Mouse (Mus musculus) adrenal gland, postnatal 14 days (tissue): ENCODE measurements around the gene Bicc1. TPM values are rescaled to one million over a fixed set of nuclear protein-coding genes. Genes with fewer than 3 reads are reported as not detected.

Experiments used
- DNase-seq: peaks from one replicate; pipeline ENCODE4 v3.0.0; 2021; ENCODE audit warnings: mixed read lengths
- total RNA-seq: library from RNA; stranded (reverse); gene quantifications from 2 replicates; pipeline ENCODE4 v1.2.3, GENCODE M21; 2021

Gene Bicc1
- total RNA-seq, 1 experiment from 2014 or later: 17.1 TPM

- DNase-seq: no peak
These were observed 214.4 kb downstream of the Bicc1 start for GRCm38 (mm10) chr10:70945076-70945475.

GRCm38 (mm10) chr10:70941623-70942022 is 217.9 kb downstream of the Bicc1 start:
- no peak for DNase-seq

GRCm38 (mm10) chr10:70939751-70940150 is 219.7 kb downstream of the Bicc1 start:
- peak; percentile 12 for DNase-seq

DNA sequence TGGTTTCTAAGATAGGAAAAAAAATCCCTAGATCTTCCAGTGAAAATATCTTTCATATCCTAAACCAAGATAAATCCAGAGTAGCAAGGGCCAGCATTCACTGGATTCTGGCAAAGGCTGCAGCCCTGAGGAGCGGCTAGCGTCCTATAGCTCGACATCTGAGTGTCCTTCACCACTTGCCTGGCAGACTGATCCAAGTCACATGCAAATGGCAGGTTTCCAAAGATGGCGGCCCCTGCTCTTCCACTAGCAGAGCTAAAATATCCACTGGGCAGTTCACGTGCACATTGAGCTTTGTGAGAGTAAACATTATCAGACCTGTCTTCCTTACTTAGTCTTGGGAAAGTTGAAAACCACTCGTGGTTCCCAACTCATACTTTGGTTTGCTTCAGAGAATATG is 222.1 kb downstream of the Bicc1 start:
- DNase-seq: no peak

DNA sequence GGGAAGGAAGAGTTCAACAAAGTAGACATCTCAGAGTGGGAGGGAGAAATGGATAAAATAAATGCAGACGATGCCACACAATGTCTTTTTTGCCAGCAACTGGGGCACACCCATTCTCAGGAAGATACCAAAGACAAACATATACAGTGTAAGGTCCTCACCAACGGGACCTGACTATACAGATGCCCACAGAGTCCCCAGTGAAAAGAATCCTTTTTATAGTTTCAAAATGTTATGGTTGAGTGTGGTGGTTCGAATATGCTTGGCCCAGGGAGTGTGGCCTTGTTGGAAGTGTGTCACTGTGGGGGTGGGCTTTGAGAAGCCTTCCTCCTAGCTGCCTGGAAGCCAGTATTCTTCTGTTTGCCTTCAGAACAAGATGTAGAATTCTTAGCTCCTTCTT is 223.5 kb downstream of the Bicc1 start:
- DNase-seq: no peak

DNA sequence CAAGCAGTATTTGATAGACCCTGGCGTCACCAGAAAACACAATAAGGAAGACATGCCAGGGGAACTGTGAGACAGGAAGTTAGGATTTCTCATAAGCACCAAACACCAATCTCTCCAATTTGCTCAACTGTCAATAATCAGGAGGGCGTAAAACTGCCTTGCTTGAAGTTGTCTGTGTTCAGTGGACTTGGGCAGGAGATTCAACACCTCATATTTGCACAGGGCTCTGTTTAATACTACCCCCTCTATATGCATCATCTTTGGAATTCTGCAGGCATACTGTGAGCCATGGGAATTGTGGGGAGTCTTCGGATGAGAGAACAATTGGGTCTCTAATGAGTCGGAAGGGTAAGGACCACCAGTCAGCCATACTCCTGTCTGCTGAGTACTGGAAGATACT is 233.4 kb downstream of the Bicc1 start:
- no peak for DNase-seq

DNA sequence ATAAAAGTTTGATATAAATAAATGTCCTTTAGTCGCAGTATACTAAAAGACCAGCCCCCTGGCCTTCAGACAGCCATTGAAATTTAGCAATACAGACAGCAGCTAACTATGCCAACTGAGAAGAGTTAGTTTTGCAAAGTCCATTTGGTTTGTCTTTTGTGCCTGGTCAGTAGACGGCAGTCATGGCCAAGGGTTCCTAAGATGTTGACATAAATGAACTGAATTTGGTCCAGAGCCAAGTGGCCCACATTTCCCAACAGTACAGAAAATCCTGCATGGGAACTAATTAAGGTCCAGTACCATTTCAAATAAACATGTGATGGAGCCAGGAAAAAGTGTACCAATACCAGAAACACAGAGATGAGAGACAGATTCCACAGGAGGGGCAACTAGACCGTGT is 235.2 kb downstream of the Bicc1 start:
- peak; percentile 51 for DNase-seq

- no peak for DNase-seq
These were observed 235.6 kb downstream of the Bicc1 start for GRCm38 (mm10) chr10:70923936-70924335.

DNA sequence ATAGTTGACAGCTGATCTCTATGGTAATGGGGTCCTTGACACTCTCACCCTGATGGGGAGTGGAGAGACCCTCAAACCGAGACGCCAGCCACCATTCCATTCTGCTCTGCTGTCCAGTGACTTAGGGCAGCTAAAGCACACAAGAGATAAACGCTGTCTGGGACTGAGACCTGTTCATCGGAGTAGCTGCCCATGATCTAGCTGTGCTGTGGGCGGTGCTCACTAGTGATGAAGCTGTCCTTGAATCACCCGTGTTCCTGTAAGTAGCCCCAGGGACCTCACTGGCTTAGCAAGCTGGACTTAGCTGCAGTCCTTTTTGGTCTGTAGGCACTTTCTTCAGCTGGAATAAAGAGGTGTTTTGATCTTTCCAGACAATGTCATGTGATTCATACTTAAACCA is 238.0 kb downstream of the Bicc1 start:
- no peak for DNase-seq

- no peak for DNase-seq
These were observed 239.6 kb downstream of the Bicc1 start for GRCm38 (mm10) chr10:70919851-70920250.

DNA sequence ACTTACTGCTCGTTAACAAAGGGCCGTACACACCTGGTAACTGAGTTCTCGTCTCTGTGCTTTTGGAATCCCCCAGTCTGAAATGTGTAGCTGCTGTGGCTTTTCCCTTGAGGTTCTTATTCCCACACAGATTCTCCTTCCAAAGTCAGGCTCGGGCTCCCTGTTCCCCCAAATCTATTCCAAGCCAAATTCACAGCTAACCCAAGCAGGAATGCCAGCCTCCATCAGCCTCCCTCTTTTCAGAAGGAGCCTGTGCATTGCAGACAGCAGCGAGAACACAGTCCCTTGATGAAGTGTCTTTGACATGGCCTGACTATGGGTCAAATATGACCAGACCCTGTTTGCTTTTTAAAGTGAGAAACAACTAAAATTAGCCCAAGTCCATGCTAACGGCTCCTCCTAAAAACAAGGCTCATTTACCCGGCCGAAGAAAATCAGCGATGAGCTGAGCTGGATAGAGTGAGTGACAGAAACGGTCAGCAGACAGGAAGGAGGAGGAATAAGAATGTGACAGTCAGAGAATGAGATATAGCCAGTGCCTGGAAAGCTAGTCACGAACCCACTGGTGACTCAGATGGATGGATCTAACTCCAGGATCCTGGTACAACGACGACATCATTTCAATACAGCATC is 240.4 kb downstream of the Bicc1 start:
- DNase-seq: no peak

- DNase-seq: no peak
These were observed 242.8 kb downstream of the Bicc1 start for GRCm38 (mm10) chr10:70916697-70917096.

GRCm38 (mm10) chr10:70915096-70915495 is 244.4 kb downstream of the Bicc1 start:
- DNase-seq: no peak

DNA sequence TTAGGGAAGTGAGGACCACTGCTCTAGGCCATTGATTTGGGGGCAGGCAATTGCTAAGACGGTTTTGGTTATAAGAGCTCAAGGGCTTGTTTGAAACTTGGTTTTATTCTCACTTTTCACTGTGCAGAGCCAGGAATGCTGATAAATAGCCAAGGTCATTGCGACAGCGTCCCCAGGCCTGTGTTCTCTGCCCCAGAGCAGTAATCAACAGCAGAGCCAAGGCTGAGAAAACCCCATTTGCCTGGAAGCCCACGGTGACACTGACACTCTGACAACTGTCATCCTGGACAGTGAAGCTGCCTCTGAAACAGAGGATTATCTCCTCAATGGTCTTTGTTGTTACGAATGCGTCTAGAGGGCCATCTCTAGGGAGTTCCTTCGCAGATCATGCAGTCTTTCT is 255.6 kb downstream of the Bicc1 start:
- DNase-seq: peak; percentile 62

DNA sequence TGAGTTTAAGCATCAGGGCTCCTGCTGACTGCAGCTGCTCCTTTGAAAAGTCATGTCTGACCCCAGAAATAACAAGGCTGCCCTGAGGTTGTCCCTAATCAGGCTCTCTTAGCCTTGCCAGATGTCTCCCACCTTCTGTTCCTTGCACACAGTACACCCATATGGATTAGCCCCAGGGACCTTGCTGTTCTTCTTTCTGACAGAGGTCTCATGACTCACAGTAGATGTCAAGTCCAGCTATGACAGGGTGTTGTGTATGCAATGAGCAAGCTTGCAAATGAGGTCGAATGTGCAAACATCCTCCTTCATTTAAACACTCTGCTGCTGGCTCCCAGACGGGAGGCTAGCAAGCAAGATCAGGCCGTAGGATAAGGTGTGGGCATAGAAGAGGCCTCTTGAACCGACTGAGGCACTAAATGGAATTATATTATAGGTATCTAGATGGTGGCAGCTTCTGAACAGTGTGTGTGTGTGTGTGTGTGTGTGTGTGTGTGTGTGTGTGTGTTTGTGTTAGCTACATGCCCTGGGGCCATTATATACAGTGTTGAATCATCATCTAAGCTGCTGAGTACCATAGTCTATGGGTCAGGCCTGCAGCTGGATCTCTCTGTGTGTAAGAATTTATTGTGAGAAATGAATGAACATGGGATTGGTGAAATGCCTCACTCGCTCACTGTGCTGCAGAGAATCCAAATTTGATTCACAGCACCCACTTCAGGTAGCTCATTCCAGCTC is 256.6 kb downstream of the Bicc1 start:
- DNase-seq: no peak

DNA sequence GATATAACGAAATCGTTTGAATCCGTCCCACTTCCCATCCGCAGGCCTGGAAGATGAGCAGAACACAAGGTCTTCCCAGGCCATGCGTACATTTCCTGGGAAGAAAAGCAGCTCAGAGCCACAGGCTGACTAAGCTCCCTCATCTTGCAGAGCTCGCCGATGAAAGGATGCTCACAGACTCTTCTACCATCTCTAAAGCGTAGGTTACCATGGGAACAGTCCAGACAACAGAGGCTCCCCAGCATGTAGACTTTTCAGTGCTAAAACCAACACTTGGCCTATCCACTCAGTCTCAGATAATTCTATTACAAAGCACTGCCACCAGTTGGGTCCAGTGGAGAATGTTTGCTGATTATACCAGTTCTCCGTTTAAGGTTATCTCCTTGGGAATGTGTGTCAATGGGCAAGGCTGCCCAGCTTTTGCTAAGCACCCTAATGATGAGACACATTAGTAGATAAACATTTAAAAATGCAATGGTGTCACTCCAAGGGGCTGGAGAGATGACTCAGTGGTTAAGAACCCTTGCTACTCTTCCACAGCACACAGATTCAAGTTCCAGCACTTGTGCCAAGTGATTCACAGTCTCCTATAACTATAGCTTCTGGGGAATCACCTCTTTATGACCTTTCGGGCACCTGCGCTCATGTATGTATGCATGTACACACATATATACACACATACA is 258.2 kb downstream of the Bicc1 start:
- no peak for DNase-seq

GRCm38 (mm10) chr10:70895891-70896290 is 263.6 kb downstream of the Bicc1 start:
- DNase-seq: no peak

DNA sequence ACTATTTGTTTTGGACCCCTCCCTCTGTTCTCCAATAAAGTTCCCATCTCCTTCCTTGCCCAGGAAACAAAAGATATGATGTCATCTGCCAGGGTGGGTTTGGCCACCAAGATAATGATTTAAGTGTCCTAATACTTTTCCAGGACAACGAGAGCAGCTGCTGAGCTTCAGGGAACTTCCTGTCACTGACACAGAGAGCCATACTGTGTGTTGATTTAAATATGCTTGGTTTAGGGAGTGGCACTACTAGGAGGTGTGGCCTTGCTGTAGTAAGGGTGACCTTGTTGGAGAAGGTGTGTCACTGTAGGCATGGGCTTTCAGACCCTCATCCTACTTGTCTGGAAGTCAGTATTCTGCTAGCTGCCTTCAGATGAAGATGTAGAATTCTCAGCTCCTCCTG is 281.5 kb downstream of the Bicc1 start:
- DNase-seq: no peak

GRCm38 (mm10) chr10:70877631-70878030 is 281.9 kb downstream of the Bicc1 start:
- DNase-seq: no peak

DNA sequence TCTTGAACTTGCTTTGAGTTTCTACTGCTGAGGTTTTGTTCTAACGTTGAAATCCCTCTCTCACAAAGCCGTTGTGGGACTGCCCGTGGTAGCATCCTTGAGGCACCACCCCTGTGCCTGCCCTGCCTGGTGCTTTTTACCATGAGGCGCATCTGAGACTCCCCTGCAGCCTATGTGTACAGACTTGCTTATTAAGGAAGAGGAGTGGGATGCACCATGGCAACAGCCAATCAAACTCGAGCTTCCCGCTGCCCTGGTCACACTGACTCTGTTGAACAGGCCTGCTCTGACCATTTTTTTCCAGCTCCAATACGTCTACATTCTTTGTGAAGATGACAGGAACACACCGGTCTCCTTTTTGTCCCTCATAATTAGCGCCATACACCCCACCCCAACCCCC is 283.0 kb downstream of the Bicc1 start:
- no peak for DNase-seq

- DNase-seq: peak; percentile 12
These were observed 283.4 kb downstream of the Bicc1 start for GRCm38 (mm10) chr10:70876119-70876518.

GRCm38 (mm10) chr10:70874994-70875538 is 284.4 kb downstream of the Bicc1 start:
- DNase-seq: no peak
